Mouse (Mus musculus) E14TG2a.4 (cell line): ENCODE measurements around the gene Hmmr.

Experiments used
- CTCF ChIP-seq: conservative IDR thresholded peaks from 2 replicates; pipeline ENCODE4 v1.5.1; 2014; ENCODE audit warnings: low read length
- NANOG ChIP-seq: IDR thresholded peaks from 2 replicates; pipeline ENCODE4 v1.6.1; 2014; ENCODE audit warnings: borderline replicate concordance, low read length, mixed read lengths
- POU5F1 ChIP-seq: IDR thresholded peaks from 2 replicates; pipeline ENCODE4 v1.6.1; 2014; ENCODE audit warnings: low read length, borderline replicate concordance

GRCm38 (mm10) chr11:40755968-40756367, 22.7 kb upstream of the Hmmr start:
- TF ChIP-seq CTCF (no peak), NANOG (no peak), POU5F1 (no peak)
